Mouse (Mus musculus): ENCODE measurements around the gene Cbfa2t2. TPM values are rescaled to one million over a fixed set of nuclear protein-coding genes. Genes with fewer than 3 reads are reported as not detected.

Cbfa2t2 gene
- polyA plus RNA-seq, 1 experiment: 9.8 TPM

DNA sequence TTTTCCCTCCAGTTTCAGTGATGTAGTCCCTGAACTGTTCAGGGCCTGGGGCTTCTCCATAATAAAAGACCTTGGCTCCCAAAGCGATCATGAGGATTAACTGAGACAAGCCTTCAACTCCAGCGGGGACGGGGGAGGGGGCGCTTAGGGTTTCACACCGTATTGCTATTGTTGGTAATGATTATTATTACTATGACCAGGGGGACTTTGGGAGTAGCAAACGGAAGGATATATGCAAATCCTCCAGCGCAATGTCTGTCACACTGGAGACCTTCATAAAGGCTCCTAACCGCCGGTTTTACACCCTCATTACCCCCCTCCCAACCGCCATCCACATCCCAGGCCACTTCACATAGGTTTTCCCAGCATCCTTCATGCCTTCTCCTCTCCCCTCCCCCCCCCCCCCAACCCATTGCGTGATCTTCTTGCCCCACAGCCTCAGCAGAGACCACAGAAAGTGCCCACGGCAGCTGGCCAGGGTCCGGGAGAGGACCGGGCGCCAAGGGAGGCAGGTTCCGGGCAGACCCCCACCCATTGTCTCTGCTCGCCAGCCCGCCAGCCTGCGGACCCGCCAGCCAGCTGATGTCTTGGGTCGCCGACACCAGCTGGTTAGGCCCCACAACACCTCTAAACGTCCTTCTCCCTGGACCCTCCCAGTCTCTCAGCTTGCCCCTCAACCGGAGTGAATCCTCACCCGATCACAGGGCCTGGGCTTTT is 9.9 kb upstream of the Cbfa2t2 start:
- Histone ChIP-seq H3K27ac (ENCODE audit: insufficient read depth, low read depth, low read length) (no peak overlapping the region), H3K4me1 (ENCODE audit: control insufficient read depth, insufficient read depth, insufficient read length, low read length) (no peaks in the 10 kb centered on the region), H3K36me3 (ENCODE audit: control insufficient read depth, insufficient read depth, low read length) (no peaks in the 10 kb centered on the region), H3K27me3 (ENCODE audit: control insufficient read depth, insufficient read depth, low read length) (no peaks in the 10 kb centered on the region), H3K4me3 (ENCODE audit: low read depth, low read length) (peak overlapping the region; percentile 52)
- TF ChIP-seq CTCF (IDR thresholded peaks at IDR 0.05; ENCODE audit: extremely low read depth, insufficient read length, insufficient replicate concordance, low read depth, low read length) (no peak), POLR2A (IDR thresholded peaks at IDR 0.05; ENCODE audit: low read depth, low read length) (no peak)
- 72% methylated on average over 25 of the region's 25 CpGs for WGBS

DNA sequence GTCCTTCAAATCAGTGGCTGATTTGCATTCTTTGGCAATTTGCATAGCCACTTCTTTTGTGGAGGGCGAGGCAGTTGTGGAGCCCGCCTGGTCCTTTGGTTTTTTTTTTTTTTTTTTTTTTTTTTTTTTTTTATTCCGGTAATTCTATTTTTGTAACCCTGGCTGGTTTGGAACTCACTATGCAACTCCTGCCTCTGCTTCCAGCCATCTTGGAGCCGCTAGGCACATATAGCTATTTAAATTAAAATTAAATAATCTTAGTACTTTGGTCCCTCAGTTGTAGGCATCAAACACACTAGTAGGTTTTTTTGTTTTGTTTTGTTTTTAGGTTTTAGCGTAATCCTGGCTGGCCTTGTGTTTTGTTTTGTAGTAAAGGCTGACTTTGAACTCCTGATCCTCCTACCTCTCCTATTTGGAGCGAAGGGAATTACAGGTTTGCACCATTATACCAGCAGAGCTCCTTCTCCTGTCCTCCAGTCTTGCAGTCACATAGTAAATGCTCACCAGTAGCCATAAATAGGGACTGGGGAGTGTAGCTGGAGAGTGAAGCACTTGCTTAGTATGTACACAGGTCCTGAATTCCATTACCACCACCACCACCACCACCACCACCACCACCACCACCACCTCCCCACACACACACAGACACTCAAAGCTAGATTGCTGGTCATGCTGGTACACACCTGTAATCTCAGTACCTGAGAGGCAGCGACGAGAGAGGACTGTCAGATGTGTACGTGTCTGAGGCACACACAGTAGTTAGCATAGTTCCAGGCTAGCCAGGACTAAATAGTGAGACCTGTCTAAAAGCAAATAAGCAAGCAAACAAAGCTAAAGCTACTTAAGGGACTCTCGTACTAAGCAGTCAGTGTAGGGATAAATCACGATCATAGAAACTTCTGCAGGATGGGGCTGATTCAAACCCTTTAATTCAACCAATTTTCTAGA is 9.1 kb upstream of the Cbfa2t2 start:
- no peaks in the 10 kb centered on the region for H3K27me3 ChIP-seq (ENCODE audit: control insufficient read depth, insufficient read depth, low read length)
- peak overlapping the region; percentile 52 for H3K4me3 ChIP-seq (ENCODE audit: low read depth, low read length)
- WGBS: 57% methylated on average over 11 of the region's 11 CpGs
- H3K4me1 ChIP-seq (ENCODE audit: control insufficient read depth, insufficient read depth, insufficient read length, low read length): no peaks in the 10 kb centered on the region
- TF ChIP-seq POLR2A (IDR thresholded peaks at IDR 0.05; ENCODE audit: low read depth, low read length): no peak
- TF ChIP-seq CTCF (IDR thresholded peaks at IDR 0.05; ENCODE audit: extremely low read depth, insufficient read length, insufficient replicate concordance, low read depth, low read length): no peak
- no peaks in the 10 kb centered on the region for H3K36me3 ChIP-seq (ENCODE audit: control insufficient read depth, insufficient read depth, low read length)
- H3K27ac ChIP-seq (ENCODE audit: insufficient read depth, low read depth, low read length): no peak overlapping the region

- H3K4me3 ChIP-seq (ENCODE audit: low read depth, low read length): peak overlapping the region; percentile 8
- 24% methylated on average over 17 of the region's 17 CpGs for WGBS
- H3K27me3 ChIP-seq (ENCODE audit: control insufficient read depth, insufficient read depth, low read length): no peaks in the 10 kb centered on the region
- H3K4me1 ChIP-seq (ENCODE audit: control insufficient read depth, insufficient read depth, insufficient read length, low read length): no peaks in the 10 kb centered on the region
- no peaks in the 10 kb centered on the region for H3K36me3 ChIP-seq (ENCODE audit: control insufficient read depth, insufficient read depth, low read length)
- no peak overlapping the region for H3K27ac ChIP-seq (ENCODE audit: insufficient read depth, low read depth, low read length)
- TF ChIP-seq POLR2A (IDR thresholded peaks at IDR 0.05; ENCODE audit: low read depth, low read length) (0 out of 2 replicates have a peak, but pooled peaks have one; percentile 22), CTCF (IDR thresholded peaks at IDR 0.05; ENCODE audit: extremely low read depth, insufficient read length, insufficient replicate concordance, low read depth, low read length) (no peak)
These were observed 8.4 kb upstream of the Cbfa2t2 start for GRCm38 (mm10) chr2:154427853-154428360.

DNA sequence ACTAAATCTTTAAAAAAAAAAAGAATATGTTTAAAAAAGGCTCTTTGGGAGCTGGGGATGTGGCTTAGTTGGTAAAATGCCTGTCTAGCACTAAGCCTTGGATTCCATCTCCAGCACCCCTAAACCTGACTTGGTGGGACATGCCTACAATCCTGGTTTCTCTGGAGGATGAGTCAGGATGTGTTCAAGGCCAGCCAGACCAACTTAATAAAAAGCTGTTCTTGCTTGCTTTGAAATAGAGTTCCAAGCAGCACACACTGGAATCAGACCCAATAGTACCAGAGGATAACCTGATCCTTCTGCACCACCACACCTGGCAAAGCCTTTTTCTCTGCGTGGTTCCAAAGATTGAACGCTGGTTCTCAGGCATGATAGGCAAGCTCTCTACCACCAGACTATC is 5.7 kb upstream of the Cbfa2t2 start:
- H3K36me3 ChIP-seq (ENCODE audit: control insufficient read depth, insufficient read depth, low read length): no peaks in the 10 kb centered on the region
- H3K27ac ChIP-seq (ENCODE audit: insufficient read depth, low read depth, low read length): no peak overlapping the region
- 98% methylated on average over 2 of the region's 2 CpGs for WGBS
- TF ChIP-seq POLR2A (IDR thresholded peaks at IDR 0.05; ENCODE audit: low read depth, low read length) (no peak), CTCF (IDR thresholded peaks at IDR 0.05; ENCODE audit: extremely low read depth, insufficient read length, insufficient replicate concordance, low read depth, low read length) (no peak)
- no peaks in the 10 kb centered on the region for H3K4me1 ChIP-seq (ENCODE audit: control insufficient read depth, insufficient read depth, insufficient read length, low read length)
- no peaks in the 10 kb centered on the region for H3K27me3 ChIP-seq (ENCODE audit: control insufficient read depth, insufficient read depth, low read length)
- H3K4me3 ChIP-seq (ENCODE audit: low read depth, low read length): no peak overlapping the region

- Histone ChIP-seq H3K4me1 (ENCODE audit: control insufficient read depth, insufficient read depth, insufficient read length, low read length) (peaks cover 2% of the 10 kb centered on the region; the same call in 1 of the 2 replicates), H3K36me3 (ENCODE audit: control insufficient read depth, insufficient read depth, low read length) (no peaks in the 10 kb centered on the region), H3K4me3 (ENCODE audit: low read depth, low read length) (no peak overlapping the region), H3K27me3 (ENCODE audit: control insufficient read depth, insufficient read depth, low read length) (no peaks in the 10 kb centered on the region), H3K27ac (ENCODE audit: insufficient read depth, low read depth, low read length) (no peak overlapping the region)
- 41% methylated on average over 2 of the region's 2 CpGs for WGBS
- no peak for TF ChIP-seq CTCF (IDR thresholded peaks at IDR 0.05; ENCODE audit: extremely low read depth, insufficient read length, insufficient replicate concordance, low read depth, low read length)
- TF ChIP-seq POLR2A (IDR thresholded peaks at IDR 0.05; ENCODE audit: low read depth, low read length): no peak
These were observed 3.6 kb upstream of the Cbfa2t2 start for GRCm38 (mm10) chr2:154432696-154433095.

DNA sequence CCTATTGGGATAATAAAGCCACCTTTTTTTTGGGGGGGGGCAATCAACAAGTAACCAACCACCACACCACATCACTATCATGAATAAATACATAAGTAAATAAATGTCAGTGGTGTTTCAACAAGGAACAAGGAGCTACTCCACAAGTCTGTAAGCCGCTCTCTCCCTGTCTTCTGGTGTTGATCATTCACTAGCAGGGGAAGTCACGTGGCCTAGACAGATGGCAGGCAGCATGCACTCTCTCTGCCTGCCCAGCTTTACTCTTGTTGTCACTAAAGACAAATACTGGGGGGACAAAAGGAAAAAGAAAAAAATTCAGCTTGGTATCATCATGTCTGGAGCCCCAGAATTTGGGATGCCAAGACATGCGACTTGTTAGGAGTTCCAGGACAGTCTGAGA is 2.9 kb upstream of the Cbfa2t2 start:
- WGBS: 46% methylated on average over 3 of the region's 3 CpGs
- TF ChIP-seq CTCF (IDR thresholded peaks at IDR 0.05; ENCODE audit: extremely low read depth, insufficient read length, insufficient replicate concordance, low read depth, low read length): no peak
- TF ChIP-seq POLR2A (IDR thresholded peaks at IDR 0.05; ENCODE audit: low read depth, low read length): no peak
- Histone ChIP-seq H3K27me3 (ENCODE audit: control insufficient read depth, insufficient read depth, low read length) (no peaks in the 10 kb centered on the region), H3K27ac (ENCODE audit: insufficient read depth, low read depth, low read length) (no peak overlapping the region), H3K36me3 (ENCODE audit: control insufficient read depth, insufficient read depth, low read length) (no peaks in the 10 kb centered on the region), H3K4me1 (ENCODE audit: control insufficient read depth, insufficient read depth, insufficient read length, low read length) (peaks cover 2% of the 10 kb centered on the region; the same call in 1 of the 2 replicates), H3K4me3 (ENCODE audit: low read depth, low read length) (no peak overlapping the region)

- WGBS: 92% methylated on average over 7 of the region's 7 CpGs
- no peaks in the 10 kb centered on the region for H3K36me3 ChIP-seq (ENCODE audit: control insufficient read depth, insufficient read depth, low read length)
- H3K4me1 ChIP-seq (ENCODE audit: control insufficient read depth, insufficient read depth, insufficient read length, low read length): peaks cover 2% of the 10 kb centered on the region; the same call in 1 of the 2 replicates
- H3K27ac ChIP-seq (ENCODE audit: insufficient read depth, low read depth, low read length): no peak overlapping the region
- no peaks in the 10 kb centered on the region for H3K27me3 ChIP-seq (ENCODE audit: control insufficient read depth, insufficient read depth, low read length)
- no peak for TF ChIP-seq CTCF (IDR thresholded peaks at IDR 0.05; ENCODE audit: extremely low read depth, insufficient read length, insufficient replicate concordance, low read depth, low read length)
- no peak for TF ChIP-seq POLR2A (IDR thresholded peaks at IDR 0.05; ENCODE audit: low read depth, low read length)
- H3K4me3 ChIP-seq (ENCODE audit: low read depth, low read length): no peak overlapping the region
These were observed 1.6 kb upstream of the Cbfa2t2 start for GRCm38 (mm10) chr2:154434690-154435089.
